Mouse (Mus musculus) adrenal gland, postnatal 36 days (tissue): ENCODE measurements at regions not wholly inside any gene's neighbourhood (a gene's known extent, or its start where the extent isn't known, plus 50 kb on each side); places are given as distances from the start of the nearest gene placed in this dataset.

ENCODE experiments used
- DNase-seq, 2 experiments: peaks; one replicate each; pipeline ENCODE4 v3.0.0; 2021; ENCODE audit warnings: mixed read lengths in 1 of 2

DNA sequence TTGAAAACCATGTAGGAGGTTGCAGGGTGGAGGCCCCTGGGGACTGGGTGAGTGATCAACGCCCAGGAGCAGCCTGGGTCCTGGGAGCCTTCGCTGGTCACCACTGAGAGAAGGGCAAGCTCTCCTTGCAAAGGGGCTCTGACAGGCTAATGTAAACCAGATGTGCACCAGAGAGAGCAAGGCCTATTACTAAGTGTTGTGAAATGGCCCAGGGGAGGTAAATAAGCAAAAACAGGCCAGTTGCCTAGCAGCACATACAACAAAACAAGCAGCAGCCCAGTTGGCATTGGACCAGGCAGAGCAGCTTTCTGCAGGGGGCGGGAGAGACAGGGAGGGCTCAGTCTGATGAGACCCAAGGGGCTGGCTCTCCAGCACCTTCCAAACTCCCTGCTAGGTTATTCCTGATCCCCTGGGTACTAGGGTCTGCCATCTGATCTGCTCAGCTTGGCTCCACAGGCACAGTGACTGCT is 239.5 kb upstream of the Fggy start:
- peak; percentile 52 to 64 for DNase-seq

DNA sequence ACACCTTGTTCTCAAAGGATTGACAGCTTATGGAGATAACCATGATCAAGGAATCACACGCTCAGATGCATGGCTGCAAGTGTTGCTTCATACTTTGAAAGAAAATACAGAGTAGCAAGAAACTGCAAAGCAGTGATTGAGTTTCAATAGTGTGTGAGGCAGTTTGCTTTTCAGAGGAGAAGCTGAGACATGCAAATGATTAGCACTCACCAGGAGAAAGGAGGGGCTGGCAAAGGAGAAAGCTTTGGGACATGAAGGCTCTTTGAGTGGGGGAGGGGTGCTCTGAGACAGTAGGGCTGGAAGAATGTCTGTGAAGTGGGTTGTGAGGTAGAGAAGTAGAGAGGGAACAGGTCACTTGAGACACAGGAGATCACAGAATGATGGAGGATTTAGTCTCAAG is 238.7 kb upstream of the Fggy start:
- peak in 1 of 2 experiments; percentile 9 for DNase-seq

DNA sequence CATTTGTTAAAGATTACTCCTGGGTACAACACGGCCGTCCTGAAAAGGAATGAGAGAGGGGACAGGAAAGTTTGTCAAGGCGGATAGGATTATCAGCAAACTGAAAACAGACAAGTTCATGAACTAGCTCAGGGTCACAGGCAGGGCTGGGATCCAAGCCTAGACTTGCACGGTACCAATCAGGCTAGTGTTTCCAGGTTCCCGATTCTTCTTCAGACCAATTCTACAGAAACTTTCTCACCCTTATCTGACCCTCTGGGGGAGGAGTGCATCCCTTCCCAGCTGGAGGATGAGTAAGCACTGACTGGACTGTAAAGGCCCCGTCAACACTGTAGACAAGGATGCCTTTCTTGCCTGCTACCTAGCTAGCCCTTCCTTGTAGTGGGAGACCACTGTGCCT is 238.3 kb upstream of the Fggy start:
- DNase-seq: peak; percentile 59 to 72

DNA sequence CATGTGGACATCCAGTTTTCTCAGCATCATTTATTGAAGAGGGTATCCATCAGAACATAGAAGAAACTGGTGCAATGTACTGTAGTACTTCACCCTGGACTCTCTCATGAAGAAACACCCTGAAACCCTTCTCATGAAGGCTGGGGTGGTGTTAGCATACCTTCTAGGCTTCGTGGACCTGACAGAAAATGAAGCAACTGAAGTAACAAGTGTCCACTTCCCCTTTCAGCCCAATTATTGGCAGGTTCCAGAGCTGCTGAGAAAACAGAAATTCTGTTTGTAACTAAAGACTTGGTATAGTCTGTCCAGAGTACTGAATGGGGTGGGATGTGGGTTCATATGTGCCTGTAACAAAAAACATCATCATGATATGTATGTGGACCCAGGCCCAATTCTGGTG is 231.4 kb upstream of the Fggy start:
- no peak for DNase-seq

DNA sequence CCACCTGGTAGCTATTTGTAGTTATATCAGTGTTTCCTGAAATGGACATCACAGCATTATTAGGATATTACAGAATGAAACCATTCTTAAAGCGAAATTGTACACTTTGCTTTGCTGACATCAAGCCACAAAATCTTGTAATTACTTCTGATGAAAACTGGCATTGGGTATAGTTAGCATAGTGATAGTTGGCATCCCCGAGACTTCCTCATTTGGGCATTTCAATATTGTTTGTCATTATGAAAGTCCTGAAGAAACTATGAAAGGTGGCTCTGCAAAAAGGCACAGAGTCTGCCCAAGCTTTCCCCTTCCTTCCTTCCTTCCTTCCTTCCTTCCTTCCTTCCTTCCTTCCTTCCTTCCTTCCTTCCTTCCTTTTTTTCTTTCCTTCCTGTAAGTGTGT is 217.5 kb upstream of the Fggy start:
- no peak for DNase-seq

DNA sequence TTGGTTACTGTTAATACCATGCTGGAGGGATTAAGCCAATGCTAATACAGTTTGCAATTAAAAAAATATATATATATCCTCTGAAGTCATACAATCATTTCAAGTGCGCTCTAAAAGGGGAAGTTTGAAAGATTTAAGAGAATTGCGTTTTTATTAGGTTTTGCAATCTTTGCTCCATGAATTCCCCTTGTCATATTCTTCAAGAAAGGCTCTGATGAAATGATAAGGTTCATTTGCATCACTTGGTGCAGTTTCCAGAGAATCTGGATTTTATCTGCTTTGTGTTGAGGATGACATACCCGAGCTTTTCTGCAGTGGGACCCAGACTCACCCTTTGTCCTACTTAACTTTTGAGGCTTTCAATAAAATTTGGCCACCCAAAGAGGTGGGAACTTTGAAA is 216.4 kb upstream of the Fggy start:
- no peak for DNase-seq

DNA sequence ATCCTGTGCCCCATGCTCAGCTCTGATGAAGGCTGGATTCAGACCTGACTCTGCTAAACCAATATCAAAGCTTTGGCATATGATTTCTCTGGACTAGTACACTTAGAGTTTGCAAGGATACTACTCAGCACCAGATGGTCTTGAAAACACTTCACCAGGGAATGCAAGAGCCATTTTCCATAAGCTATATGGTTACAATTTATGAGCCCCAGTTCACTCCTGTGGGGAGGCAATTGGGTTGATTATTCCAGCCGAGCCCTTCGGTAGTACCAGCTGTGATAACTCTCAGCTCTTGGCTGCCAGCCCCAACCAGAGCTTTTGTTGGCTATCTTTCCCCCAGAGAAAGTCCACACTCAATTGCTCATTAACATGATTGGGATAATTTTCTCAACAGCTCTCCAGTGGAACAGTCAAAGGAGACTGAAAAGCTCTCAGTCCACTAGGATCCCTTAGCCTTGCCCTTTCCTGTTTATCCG is 210.5 kb upstream of the Fggy start:
- no peak for DNase-seq

DNA sequence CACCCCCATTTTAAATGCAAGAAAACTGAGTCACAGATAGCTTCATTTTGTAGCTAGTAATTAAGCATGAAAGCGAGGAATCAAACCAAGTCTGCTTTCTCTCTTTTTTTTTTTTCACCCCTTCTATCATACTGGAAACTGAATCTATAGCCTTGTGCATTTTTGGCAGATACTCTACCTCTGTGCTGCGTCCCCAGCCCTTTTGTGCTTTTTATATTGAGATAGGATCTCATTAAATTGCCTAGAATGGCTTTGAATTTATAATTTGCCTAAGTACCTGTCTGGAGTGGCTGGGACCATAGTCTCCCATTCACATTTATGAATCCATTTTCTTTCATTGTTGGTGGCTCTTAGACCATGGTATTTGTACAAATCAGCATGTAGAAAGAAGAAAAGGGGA is 209.9 kb upstream of the Fggy start:
- DNase-seq: no peak

DNA sequence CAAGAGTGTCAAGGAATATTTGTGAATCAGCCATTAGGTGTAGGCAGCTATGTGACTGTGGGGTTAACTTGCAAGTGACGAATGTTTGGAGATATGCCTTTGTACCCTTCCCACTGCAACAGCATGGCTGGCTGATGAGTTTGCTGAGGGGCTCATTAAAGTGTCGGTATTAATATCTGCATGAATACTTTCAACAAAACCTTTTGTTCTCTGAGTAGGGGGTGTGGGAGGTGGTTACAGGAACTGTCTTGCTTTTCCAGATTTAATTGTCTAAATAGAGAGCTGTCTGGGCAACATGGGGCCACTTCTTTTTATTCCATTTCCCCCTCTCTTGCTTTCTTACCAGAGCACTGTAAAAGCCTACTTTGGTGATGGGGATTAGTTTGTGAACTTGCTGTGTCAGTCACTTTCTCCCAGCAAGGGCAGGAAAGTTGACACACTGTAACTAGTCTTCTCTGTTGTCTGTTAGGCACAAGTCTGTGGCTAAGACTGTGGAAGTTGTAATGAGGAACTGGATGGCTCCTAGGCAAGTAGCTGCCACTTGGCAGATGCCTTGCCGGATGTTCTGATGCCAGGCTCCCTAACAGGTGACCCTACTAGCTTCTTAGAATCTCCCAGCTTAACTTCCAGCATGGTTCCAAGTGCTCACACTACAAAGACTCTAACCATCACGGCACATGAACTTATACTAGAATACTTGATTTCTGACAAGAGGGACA is 208.7 kb upstream of the Fggy start:
- DNase-seq: no peak

DNA sequence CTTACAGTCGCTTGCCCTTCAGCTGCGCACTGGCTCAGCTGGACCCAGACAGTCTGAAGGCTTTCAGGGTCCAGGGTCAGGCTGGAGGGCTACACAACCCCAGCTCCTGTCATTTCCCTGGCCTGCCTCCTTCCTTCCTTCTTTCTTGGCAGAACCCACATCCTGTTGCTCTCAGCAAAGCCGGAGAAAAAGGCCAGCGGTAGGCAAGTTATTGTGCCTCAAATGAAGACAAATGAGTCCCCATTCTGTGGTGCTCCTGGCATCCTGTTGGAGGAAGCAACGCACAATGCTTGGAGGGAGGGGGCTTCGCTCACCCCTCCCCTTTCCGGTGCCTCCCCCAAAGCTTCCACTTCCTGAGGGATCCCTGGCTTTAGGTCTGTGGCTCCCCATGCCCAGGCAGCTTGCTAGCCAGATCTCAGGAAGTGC is 203.4 kb upstream of the Fggy start:
- DNase-seq: peak; percentile 58 to 69

DNA sequence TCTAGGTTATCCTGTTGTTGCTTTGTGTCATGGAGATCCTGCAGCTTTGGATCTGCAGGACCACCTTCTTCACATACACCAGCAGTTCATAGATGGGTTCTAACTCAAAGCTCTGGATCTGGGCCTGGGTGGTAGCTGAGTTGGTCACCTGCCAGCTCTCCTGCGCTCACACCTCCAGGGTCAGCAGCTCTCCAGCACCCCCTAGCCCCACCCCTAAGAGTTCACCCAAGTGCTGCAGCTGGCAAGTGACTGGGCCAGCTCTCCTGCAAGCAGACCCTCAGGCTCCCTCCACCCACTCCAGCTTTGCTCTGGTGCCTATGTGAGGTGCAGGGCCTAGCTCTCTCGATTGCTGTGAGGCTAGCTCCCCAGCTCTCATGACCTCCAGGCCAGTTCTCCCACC is 198.6 kb upstream of the Fggy start:
- DNase-seq: no peak

DNA sequence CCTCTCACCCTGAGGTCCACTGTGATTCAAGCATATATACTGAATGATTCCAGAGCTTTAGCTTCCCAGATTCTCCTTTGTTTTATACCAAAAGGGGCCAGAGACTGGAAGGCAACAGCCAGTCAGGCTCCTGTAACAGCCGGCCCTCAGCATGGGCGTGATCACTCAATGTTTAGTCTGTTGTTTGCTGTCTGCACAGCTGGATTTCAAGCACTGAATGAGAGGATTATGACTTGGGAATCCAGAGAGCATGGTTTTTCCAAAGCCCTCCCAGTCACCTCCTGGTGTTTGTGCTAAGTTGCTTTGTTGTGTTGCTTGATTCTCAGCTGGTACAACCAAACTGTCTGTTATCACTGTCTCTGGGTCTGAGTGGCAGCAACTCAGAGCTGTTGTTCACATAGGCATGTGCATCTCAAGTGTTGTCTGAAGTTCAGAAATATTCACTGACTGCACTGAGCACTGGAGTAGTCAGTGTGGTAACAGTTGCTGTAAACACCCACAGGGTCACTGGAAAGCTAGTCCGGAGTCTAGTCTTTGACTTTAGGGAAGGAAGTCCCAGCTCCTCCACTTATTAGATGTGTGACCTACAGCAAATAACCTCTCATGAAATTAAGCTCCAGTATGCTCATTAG is 196.9 kb upstream of the Fggy start:
- no peak for DNase-seq

DNA sequence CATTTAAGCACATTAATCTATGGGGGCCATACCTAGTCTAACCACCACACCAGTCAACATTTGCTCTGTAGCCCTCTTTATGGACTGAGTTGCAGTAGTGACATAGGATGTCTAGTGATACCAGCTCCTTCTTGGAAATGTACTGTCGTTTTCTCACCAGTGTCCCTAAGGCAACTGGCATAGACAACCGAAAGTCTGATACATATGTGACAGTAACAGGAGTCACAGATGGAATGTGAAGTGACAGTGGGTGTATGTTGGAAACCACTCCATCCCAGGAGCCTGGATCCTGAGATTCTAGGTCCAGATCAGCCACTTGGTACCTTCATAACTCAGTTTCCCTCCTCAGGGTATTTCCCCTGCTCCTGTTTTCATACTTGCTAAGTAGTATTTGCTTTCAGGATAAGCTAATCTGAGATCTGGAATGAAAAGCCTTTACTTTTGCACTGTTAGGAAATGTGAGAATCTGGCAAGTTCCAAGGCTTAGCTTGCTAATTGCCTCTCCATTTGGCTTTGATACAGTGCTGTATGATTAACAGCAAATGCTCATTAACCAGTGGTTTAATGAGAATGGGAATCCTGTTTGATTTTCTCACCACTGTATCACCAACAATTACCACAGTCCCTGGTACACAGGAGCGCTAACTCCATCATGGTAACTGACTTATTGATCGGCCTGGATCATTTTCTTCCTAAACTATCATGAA is 192.8 kb upstream of the Fggy start:
- no peak for DNase-seq

DNA sequence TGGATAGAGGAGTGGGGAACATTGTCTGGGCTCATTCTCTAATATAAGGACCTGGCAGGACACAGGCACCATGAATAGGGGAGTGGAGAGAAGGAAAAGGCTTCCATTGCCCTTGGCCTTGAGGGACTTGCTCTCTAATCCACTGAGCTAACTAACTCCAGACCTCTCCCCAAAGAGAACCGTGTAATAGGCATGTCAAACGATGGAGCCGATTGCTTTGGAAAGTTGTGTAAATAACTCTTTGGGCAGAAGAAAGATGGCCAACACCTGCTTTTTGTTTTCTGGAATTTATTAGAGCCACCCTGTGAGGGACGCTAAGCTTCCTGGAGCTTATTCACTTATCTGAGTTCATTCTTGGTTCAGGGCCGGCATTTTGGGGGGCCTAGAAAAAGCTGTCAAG is 180.9 kb upstream of the Fggy start:
- DNase-seq: no peak

DNA sequence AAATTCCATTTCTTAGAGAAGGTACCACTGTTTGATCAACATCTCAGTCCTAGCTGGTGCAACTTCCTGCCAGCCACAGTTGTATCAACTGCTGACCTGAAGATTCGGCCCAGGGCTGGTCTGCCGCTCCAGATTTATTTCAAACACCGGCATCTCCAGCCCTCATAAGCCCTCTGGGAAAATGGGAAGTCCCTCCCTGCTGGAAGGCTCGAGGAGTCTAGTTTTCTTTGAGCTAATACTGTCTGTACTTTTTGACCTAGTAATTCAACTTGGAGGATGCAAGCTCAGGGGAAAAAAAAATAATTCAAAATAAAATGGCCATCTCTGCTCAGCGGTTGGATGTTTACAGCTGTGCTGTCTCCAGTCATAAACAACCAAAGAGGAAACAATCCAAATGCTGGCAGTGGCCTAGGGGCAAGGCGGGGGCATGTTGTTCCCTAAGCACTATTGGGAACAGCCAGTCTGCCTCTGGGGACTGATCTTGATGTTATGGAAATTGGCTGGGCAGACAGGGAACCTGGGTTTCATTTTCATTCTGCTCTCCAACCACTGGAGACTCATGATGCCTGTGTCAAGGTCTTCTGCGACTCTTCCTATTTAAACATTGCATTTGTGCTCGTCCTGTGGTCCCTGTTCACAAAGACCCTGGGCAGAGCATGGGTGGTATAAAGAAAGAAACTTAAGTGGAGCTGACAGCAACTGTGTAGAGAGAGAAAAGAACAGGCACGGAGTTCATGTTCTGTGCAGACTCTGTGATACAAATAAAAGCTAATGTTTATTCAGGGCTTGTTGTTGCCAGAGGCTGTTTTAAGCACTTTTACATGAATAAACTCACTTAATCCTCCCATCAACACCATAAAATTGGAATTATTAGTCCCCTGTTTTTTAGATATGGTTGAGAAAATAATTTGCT is 179.8 kb upstream of the Fggy start:
- peak; percentile 18 to 27 for DNase-seq

DNA sequence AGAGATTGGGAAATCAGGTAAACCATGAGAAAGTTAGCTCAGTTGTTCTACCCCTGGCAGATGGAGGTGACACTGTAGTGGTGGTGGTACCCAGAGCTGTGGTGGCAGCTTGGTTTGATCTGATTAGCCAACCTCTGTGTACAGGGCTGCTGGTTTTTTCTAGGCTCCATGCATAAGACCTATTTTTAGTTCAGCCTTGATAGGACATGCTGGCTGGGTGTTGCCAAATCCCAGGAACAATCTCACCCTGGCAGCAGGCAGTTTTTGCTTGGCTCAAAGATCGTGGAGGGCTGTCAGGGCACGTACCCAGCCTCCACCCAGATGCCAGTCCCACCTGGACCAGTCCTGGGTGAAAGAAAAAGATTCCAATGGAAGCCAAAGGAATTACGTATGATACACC is 178.7 kb upstream of the Fggy start:
- peak; percentile 50 to 64 for DNase-seq

DNA sequence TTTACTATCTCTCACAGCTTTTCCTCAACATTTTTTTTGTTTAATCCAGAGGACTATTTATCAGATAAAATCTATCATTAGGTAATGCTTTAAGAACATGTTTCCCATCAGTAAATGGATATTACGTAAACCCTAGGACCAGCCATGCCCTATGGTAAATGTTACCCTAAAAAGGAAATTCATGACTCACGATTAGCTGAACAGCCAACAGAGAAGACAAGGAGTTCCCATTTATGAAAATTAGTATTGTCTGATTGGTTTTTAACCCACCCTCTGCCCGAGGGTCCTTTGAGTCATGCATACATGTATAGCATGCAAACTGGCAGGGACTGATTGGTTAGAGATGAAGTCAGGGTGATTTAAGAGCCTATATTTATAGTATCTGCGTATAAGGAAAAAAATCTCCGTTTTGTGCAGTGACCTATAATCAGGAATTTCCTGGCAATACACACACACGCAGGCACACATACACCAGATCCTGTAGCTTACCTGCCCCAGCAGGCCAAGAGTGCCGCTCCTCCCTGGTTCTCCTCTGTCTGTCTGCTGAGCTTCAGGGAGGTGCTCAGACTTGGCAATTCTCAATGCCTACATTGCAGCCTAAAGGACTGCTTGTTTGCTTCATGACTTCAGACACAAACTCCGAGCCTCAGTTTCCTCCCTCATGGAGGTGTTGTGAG is 174.0 kb upstream of the Fggy start:
- DNase-seq: no peak

DNA sequence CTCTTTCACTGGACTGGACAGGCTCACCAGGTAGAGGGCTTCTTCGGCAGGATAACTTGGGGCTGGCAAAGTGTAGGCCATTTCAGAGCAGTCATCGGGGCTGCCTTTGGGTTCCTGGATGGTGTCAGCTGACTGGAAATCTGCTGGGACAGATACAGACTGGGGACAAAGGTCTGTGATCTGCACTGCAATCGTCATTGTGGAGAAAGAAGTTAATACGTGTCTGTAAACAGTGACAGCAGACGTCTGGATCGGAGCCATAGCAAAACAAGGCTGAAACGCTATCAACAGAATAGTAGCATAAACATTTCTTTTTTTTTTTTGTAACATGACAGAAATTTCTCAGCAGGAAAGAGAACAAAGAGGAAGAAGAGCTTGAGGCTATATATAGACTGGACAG is 171.8 kb upstream of the Fggy start:
- peak in 1 of 2 experiments; percentile 31 for DNase-seq

DNA sequence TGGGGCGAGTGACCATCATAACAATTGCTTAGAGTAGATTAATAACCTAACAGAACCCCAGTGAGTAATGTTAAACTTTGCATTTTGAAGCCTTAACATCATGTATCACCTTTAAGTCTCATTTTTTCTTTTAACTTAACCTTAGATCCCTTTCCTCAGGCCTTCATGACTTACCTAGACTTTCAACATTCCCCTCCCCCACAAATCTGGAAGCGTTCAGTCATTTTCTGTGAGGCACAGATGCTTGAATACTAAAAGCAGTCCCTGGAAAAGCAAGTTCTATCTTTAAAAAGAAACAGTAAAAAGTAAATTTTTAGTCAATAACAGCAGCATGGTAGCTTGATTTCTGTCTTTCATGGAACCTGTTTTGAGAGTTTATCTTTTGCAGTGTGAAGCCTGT is 171.3 kb upstream of the Fggy start:
- no peak for DNase-seq

DNA sequence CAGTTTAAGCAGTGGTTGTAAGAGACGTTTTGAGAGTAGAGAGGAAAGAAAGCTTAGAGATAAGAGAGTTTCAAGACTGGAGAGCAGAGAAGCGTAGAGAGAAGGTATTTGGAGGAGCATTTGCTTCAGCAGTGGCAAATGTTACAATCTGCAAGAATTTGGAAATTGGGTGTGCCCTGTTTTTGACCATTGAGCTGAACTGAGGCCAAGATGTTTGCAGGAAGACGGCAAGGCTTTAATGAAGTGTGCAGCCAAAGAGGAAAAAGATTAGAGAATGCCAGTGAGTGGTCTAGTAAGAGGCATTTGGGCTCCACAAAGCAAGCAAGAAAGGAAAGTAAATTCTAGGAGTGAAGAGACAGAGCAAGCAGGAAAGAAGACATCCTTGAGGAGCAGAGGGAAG is 168.8 kb upstream of the Fggy start:
- peak in 1 of 2 experiments; percentile 18 for DNase-seq

DNA sequence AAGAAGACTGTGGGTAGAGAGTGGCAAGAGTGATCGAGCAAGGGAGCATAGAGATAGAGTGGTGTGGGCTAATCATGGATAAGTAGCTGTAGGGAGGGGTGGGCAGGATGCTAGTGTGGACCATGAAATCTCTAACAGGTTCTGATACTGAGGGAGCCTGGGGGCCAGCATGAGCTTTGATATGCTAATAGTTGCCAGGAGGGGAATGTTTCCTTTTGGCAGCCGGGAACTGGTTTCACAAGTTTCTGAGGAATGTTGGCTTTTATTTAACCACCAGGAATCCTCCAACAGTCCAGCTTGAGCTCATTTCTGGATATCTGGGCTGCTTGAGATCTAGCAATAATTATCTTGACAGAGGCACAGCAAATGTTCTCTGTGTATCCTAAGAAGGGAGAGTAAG is 167.7 kb upstream of the Fggy start:
- peak in 1 of 2 experiments; percentile 9 for DNase-seq

DNA sequence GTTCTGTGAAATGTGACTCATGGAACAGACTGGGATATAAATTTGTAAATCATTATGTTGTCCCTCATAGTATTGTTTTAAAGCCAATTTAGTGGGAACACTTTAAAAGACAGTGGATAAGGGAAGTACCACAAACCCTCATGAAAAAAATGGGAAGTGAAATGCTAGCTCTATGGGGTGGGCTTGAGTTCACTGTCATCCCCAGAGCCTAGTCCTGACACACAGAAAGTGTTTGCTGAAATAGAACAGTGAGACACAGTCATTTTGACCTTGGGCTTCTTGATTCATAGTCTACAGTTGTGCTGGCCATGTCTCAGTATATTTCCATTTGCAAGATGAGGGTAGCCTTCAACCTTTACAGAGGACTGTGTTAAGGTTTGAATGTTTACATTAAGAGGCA is 166.8 kb upstream of the Fggy start:
- peak in 1 of 2 experiments; percentile 8 for DNase-seq
